Mouse (Mus musculus): ENCODE measurements around the gene Fbxo7.

- TF ChIP-seq CTCF (conservative IDR thresholded peaks at IDR 0.05; ENCODE audit: insufficient read depth, insufficient read length, low read depth, low read length), result no peak
- TF ChIP-seq POLR2A (IDR thresholded peaks at IDR 0.05; ENCODE audit: low read depth, low read length), result no peak
Observed at GRCm38 (mm10) chr10:86044066-86044465, 22.3 kb downstream of the Fbxo7 start.
